Mouse (Mus musculus) megakaryocyte, embryonic 14.5 days (primary cell): Measurements from ENCODE around the gene Igf2bp1.

Experiments used
- FLI1 ChIP-seq: IDR thresholded peaks from 2 replicates; pipeline ENCODE4 v1.6.1; 2012; ENCODE audit warnings: low read length, inconsistent platforms, mixed read lengths
- GATA1 ChIP-seq: IDR thresholded peaks from 3 replicates; pipeline ENCODE4 v1.6.1; 2012; ENCODE audit warnings: mixed read lengths, low read length, inconsistent platforms, borderline replicate concordance

DNA sequence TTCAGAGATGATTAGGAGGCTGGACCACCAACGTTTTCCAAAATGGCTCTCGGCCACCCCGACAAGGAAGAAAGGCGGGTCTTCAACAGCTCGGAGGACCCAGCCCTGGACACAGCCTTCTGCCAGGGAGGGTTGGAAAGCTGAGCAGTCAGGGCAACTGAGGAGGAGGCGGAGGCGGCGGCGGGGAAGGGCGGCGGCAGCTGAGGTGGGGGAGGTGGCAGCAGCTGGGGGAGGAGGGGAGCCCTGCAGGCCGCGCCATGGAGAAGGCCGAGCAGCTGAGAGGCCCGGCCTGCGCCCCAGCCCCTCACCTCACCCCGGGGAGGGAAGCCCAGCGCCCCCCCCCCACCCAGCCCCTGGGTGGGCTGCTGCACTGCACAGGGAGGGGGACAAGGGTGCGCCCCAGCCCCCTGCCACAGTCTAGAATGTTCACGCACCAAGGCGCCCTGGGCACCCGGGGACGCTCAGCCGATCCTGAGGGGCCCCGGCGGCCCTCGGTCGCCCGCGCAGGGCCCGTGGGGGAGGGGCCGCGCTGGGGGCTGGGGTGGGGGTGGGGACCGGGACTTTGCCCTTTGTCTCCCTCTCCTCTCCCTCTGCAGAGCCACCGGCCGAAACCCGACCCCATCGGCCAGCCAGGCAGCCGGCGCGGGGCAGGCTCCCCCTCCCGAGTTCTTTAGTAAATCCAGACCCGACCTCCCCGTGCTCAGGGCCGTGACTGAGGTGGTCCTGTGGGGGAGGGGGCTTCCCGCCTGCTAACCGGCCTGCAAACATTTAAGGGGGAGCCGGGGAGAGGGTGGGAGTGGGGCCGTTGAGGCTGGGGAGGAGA lies 14.6 kb downstream of the Igf2bp1 start:
- TF ChIP-seq GATA1: no peak
- TF ChIP-seq FLI1: no peak
